In the genomic region with DNA sequence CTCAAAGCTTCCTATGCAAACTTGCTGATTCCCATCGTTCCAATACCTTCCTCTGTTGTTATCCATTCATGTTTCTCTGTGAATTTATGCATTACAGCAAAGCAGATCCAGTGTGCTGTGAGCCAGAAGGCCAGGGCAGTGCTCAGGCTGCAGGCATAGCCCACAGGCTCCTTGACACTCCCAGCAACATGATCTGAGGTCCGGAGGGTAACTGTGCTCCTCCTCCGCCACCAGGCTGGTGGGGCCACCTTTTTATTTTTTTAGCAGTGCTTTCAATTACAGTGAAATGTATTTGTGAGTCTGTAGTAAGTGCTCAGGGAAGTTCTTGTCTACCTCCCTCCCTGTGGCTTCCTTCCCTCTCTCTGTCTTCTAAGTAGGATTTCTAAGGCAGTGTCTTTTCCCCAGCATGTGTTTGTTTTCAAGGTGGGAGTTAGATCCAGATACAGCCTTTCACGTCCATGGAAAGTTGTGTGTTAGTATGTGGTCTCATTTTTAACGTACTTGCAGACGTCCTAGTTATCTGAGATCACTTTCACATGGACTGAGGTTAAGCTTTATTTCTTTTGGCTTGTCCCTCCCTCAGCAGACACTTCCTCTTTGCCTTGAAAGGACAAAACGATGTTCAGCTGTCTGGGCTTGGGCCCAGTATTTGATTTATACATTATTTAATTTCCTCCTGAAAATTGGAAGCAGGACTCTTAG, we compare ENCODE assay signal across 11 mouse cellular contexts.
A peak's percentile ranks its signal among the peaks of the same experiment; 100 is the strongest.
DNase-seq lines count a peak whose midpoint lies in the region; ATAC-seq lines count a peak whose summit lies in the region.
"Had no signal": no experiment of that assay in that cellular context is flagged by ENCODE, and none has a peak within 500 bp of the region (broad histone marks: within the 10 kb centered on the region; RNA-seq: fewer than 3 reads in every experiment).

No protein-coding gene starts in this region.

- no peak for ATAC-seq in limb, embryonic 15.5 days (ENCODE audit: insufficient number of reproducible peaks, low FRiP score, low TSS enrichment, low read depth)
- ATAC-seq: forebrain, postnatal 0 days had no signal

- DNase-seq in embryo, embryonic 10.5 days (ENCODE audit: low spot score) = peak; percentile 10
- DNase-seq in embryo, embryonic 10 days (ENCODE audit: low spot score) = no peak
- peak; percentile 43 for DNase-seq in adipocyte (ENCODE audit: low spot score)
- DNase-seq in heart, postnatal 10 days = peak; percentile 15 to 21
- DNase-seq in left cerebral cortex, adult 11 months (ENCODE audit: low spot score) = no peak
- DNase-seq in yolk sac, embryonic 10.5 days (ENCODE audit: low spot score) = no peak
- DNase-seq in gastrocnemius, postnatal 36 days = no peak
- DNase-seq: adrenal gland, postnatal 25 days; forebrain, postnatal 0 days had no signal

- H3K9ac ChIP-seq in limb, embryonic 15.5 days = no peak overlapping the region
- H3K9ac ChIP-seq: forebrain, postnatal 0 days had no signal

- intact Hi-C loops in heart, postnatal 10 days (cut with DNase I) = no loop called here
- intact Hi-C loops in gastrocnemius, postnatal 36 days (cut with DNase I) = no loop called here

- H3K27me3 ChIP-seq in limb, embryonic 15.5 days = no peaks in the 10 kb centered on the region

- no peak overlapping the region for H3K4me3 ChIP-seq in limb, embryonic 15.5 days

- no peaks in the 10 kb centered on the region for H3K9me3 ChIP-seq in limb, embryonic 15.5 days

- WGBS in limb, embryonic 15.5 days = 27% methylated on average over 7 of the region's 7 CpGs

- H3K4me1 ChIP-seq in limb, embryonic 15.5 days = peaks cover 9% of the 10 kb centered on the region

- no peaks in the 10 kb centered on the region for H3K36me3 ChIP-seq in limb, embryonic 15.5 days

- peak overlapping the region; percentile 74 for H3K27ac ChIP-seq in limb, embryonic 15.5 days
- H3K27ac ChIP-seq: macrophage had no signal

- 0 out of 2 replicates have a peak overlapping the region, but pooled peaks have one; percentile 15 for H3K4me2 ChIP-seq in limb, embryonic 15.5 days

Comparison
In these comparisons a context has a peak if more than half of its experiments do, and no peak if none do; other contexts are left out.
1. DNase-seq: peak in embryo, embryonic 10.5 days (single experiment), adipocyte (single experiment) and heart, postnatal 10 days (2 of 2); none in embryo, embryonic 10 days (single experiment), left cerebral cortex, adult 11 months (single experiment), yolk sac, embryonic 10.5 days (single experiment) and gastrocnemius, postnatal 36 days (0 of 2).